Mouse (Mus musculus) cerebellum, postnatal 10 days (tissue): ENCODE measurements around the gene Usp49.

ENCODE experiments used
- DNase-seq, 2 experiments: peaks; one replicate each; pipeline ENCODE4 v3.0.0; 2021; ENCODE audit warnings: mixed read lengths in 2 of 2

The Usp49 gene

GRCm38 (mm10) chr17:47694503-47695336 is 64.2 kb downstream of the Usp49 start, which contains the start of gene Prickle4:
Prickle4 (minus strand) TSS chr17:47694736.
- peak; percentile 99 for DNase-seq

- no peak for DNase-seq
Observed at GRCm38 (mm10) chr17:47695337-47695710, 64.8 kb downstream of the Usp49 start.

- DNase-seq, result no peak
Observed at GRCm38 (mm10) chr17:47698156-47698555, 67.7 kb downstream of the Usp49 start.

GRCm38 (mm10) chr17:47699055-47699454 is 68.6 kb downstream of the Usp49 start:
- DNase-seq, result no peak

- DNase-seq, result no peak
Observed at GRCm38 (mm10) chr17:47701793-47702192, 71.3 kb downstream of the Usp49 start.

GRCm38 (mm10) chr17:47702548-47703345 is 72.3 kb downstream of the Usp49 start:
- DNase-seq, result no peak

GRCm38 (mm10) chr17:47703556-47703955 is 73.1 kb downstream of the Usp49 start:
- DNase-seq, result no peak

GRCm38 (mm10) chr17:47704692-47705091 is 74.2 kb downstream of the Usp49 start:
- no peak for DNase-seq

GRCm38 (mm10) chr17:47706196-47706595 is 75.7 kb downstream of the Usp49 start:
- DNase-seq, result peak; percentile 52 to 64

- DNase-seq, result no peak
Observed at GRCm38 (mm10) chr17:47707961-47708360, 77.5 kb downstream of the Usp49 start.

GRCm38 (mm10) chr17:47708972-47709371 is 78.5 kb downstream of the Usp49 start:
- DNase-seq, result no peak

- DNase-seq, result no peak
Observed at GRCm38 (mm10) chr17:47710036-47710435, 79.5 kb downstream of the Usp49 start.

GRCm38 (mm10) chr17:47711883-47712282 is 81.4 kb downstream of the Usp49 start:
- DNase-seq, result no peak

- DNase-seq, result no peak
Observed at GRCm38 (mm10) chr17:47712889-47713571, 82.5 kb downstream of the Usp49 start.

GRCm38 (mm10) chr17:47715037-47715436 is 84.5 kb downstream of the Usp49 start:
- DNase-seq, result no peak

GRCm38 (mm10) chr17:47721183-47721582 is 90.7 kb downstream of the Usp49 start:
- DNase-seq, result no peak

GRCm38 (mm10) chr17:47726566-47726965 is 96.1 kb downstream of the Usp49 start, which contains the start of gene Pgc:
Pgc (plus strand) TSS chr17:47726842.
- DNase-seq, result no peak

- no peak for DNase-seq
Observed at GRCm38 (mm10) chr17:47730633-47731575, 100.4 kb downstream of the Usp49 start.

GRCm38 (mm10) chr17:47735553-47736100 is 105.1 kb downstream of the Usp49 start:
- DNase-seq, result no peak
